Mouse (Mus musculus): Measurements from ENCODE around the gene Esx1. TPM values are rescaled to one million over a fixed set of nuclear protein-coding genes. Genes with fewer than 3 reads are reported as not detected.

The Esx1 gene
- not detected for polyA plus RNA-seq (2012; fragmentation: generic; extraction: Trizol)

- H3ac ChIP-seq (ENCODE audit: control insufficient read depth, insufficient read length): no peak within 1 kb of the TSS
- no peaks in the 10 kb centered on the region for H3K36me3 ChIP-seq (ENCODE audit: control insufficient read depth, insufficient read depth)
- no peaks in the 10 kb centered on the region for H3K79me2 ChIP-seq (ENCODE audit: control insufficient read depth, insufficient read depth)
- TF ChIP-seq USF1 (IDR thresholded peaks at IDR 0.05; ENCODE audit: low read depth): no peak
- TF ChIP-seq MYOD1 (IDR thresholded peaks at IDR 0.05; ENCODE audit: control insufficient read depth in 1 of 3, insufficient read length in 2 of 3, low read depth in 2 of 3): no peak
- TF ChIP-seq E2F4 (IDR thresholded peaks at IDR 0.05; ENCODE audit: insufficient read depth): no peak
- TF ChIP-seq TCF12 (IDR thresholded peaks at IDR 0.05; ENCODE audit: insufficient read depth, poor library complexity, severe bottlenecking): no peak
- TF ChIP-seq POLR2AphosphoS2 (IDR thresholded peaks at IDR 0.05; ENCODE audit: insufficient read length, low read depth): no peak
- no peak for TF ChIP-seq MAX (IDR thresholded peaks at IDR 0.05; ENCODE audit: low read depth)
- no peak for TF ChIP-seq REST (IDR thresholded peaks at IDR 0.05; ENCODE audit: insufficient read depth, insufficient read length)
- no peak for TF ChIP-seq POLR2A (IDR thresholded peaks at IDR 0.05; ENCODE audit: insufficient read length, low read depth)
- TF ChIP-seq MYOG (IDR thresholded peaks at IDR 0.05; ENCODE audit: control insufficient read depth in 1 of 3, insufficient read depth in 1 of 3, insufficient read length in 2 of 3, low read depth in 2 of 3): no peak
- no peak for TF ChIP-seq TCF3 (IDR thresholded peaks at IDR 0.05; ENCODE audit: insufficient read length, low read depth)
- H3K27me3 ChIP-seq (ENCODE audit: control insufficient read depth, insufficient read depth, insufficient read length): peaks cover 17% of the 10 kb centered on the region
- H3K4me3 ChIP-seq: no peak within 1 kb of the TSS
- H3K4me2 ChIP-seq (ENCODE audit: low read depth): no peak within 1 kb of the TSS
Measured at GRCm38 (mm10) chrX:137121718-137122117, at the start of gene Esx1. Gene Esx1, minus strand, starts transcription at chrX:137122083.

DNA sequence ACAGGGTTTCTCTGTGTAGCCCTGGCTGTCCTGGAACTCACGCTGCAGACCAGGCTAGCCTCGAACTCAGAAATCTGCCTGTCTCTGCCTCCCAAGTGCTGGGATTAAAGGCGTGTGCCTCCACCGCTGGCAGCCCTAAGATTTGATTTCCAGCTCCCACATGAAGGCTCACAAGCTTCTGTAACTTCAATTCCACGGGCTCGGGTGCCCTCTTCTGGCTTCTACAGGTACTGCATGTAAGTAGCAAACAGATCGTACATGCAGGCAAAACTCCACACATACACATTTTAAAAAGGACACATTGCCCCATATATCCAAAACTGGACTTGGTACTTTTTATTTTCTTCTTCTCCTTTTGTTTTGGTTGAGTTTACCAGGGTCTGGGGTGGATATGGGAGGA is 48.1 kb upstream of the Esx1 start:
- TF ChIP-seq CEBPB (IDR thresholded peaks at IDR 0.05; ENCODE audit: insufficient read depth, poor library complexity, severe bottlenecking): no peak
- no peak for TF ChIP-seq MAX (IDR thresholded peaks at IDR 0.05; ENCODE audit: low read depth)
- no peak for TF ChIP-seq SRF (IDR thresholded peaks at IDR 0.05; ENCODE audit: control insufficient read depth, insufficient read length, low read depth)
- TF ChIP-seq E2F4 (IDR thresholded peaks at IDR 0.05; ENCODE audit: insufficient read depth): no peak
- TF ChIP-seq MYOG (IDR thresholded peaks at IDR 0.05; ENCODE audit: control insufficient read depth in 1 of 3, insufficient read depth in 1 of 3, insufficient read length in 2 of 3, low read depth in 2 of 3): no peak
- TF ChIP-seq TCF3 (IDR thresholded peaks at IDR 0.05; ENCODE audit: insufficient read length, low read depth): no peak
- no peak for TF ChIP-seq TCF12 (IDR thresholded peaks at IDR 0.05; ENCODE audit: insufficient read depth, poor library complexity, severe bottlenecking)
- TF ChIP-seq REST (IDR thresholded peaks at IDR 0.05; ENCODE audit: insufficient read depth, insufficient read length): no peak
- no peak for TF ChIP-seq POLR2AphosphoS2 (IDR thresholded peaks at IDR 0.05; ENCODE audit: insufficient read length, low read depth)
- no peak for TF ChIP-seq MYOD1 (IDR thresholded peaks at IDR 0.05; ENCODE audit: control insufficient read depth in 1 of 3, insufficient read length in 2 of 3, low read depth in 2 of 3)
- no peak for TF ChIP-seq POLR2A (IDR thresholded peaks at IDR 0.05; ENCODE audit: insufficient read length, low read depth)
- no peaks in the 10 kb centered on the region for H3K36me3 ChIP-seq (ENCODE audit: control insufficient read depth, insufficient read depth)
- H3K79me2 ChIP-seq (ENCODE audit: control insufficient read depth, insufficient read depth): no peaks in the 10 kb centered on the region
- no peaks in the 10 kb centered on the region for H3K27me3 ChIP-seq (ENCODE audit: control insufficient read depth, insufficient read depth, insufficient read length)
- H3ac ChIP-seq (ENCODE audit: control insufficient read depth, insufficient read length): no peak overlapping the region
- H3K4me3 ChIP-seq: no peak overlapping the region
- no peak overlapping the region for H3K4me2 ChIP-seq (ENCODE audit: low read depth)

GRCm38 (mm10) chrX:137167658-137168057 is 45.8 kb upstream of the Esx1 start:
- H3K79me2 ChIP-seq (ENCODE audit: control insufficient read depth, insufficient read depth): no peaks in the 10 kb centered on the region
- peak overlapping the region; percentile 41 for H3K4me2 ChIP-seq (ENCODE audit: low read depth)
- TF ChIP-seq USF1 (IDR thresholded peaks at IDR 0.05; ENCODE audit: low read depth) (peak; percentile 93), POLR2A (IDR thresholded peaks at IDR 0.05; ENCODE audit: insufficient read length, low read depth) (no peak), TCF12 (IDR thresholded peaks at IDR 0.05; ENCODE audit: insufficient read depth, poor library complexity, severe bottlenecking) (no peak), CEBPB (IDR thresholded peaks at IDR 0.05; ENCODE audit: insufficient read depth, poor library complexity, severe bottlenecking) (no peak), MAX (IDR thresholded peaks at IDR 0.05; ENCODE audit: low read depth) (peak; percentile 56), POLR2AphosphoS2 (IDR thresholded peaks at IDR 0.05; ENCODE audit: insufficient read length, low read depth) (no peak)
- H3K4me3 ChIP-seq: no peak overlapping the region
- H3ac ChIP-seq (ENCODE audit: control insufficient read depth, insufficient read length): no peak overlapping the region
- H3K36me3 ChIP-seq (ENCODE audit: control insufficient read depth, insufficient read depth): no peaks in the 10 kb centered on the region
- no peaks in the 10 kb centered on the region for H3K27me3 ChIP-seq (ENCODE audit: control insufficient read depth, insufficient read depth, insufficient read length)

DNA sequence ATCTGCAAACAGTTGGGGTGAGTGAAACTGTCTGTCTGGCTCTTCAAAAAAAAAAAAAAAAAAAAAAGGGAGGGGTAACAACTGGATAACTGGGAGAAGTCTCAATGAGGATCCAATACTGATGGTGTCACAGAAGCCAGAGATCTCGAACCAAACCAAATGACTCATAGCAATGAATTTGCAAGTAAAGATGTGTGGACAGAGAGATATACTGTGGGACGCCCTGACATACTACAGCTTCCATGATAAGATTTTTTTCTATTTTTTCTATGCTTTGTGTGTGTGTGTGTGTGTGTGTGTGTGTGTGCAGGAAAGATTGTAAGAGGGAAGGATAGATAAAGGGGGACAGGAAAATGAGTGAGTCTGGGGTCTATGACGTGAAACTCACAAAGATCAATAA is 43.7 kb upstream of the Esx1 start:
- H3ac ChIP-seq (ENCODE audit: control insufficient read depth, insufficient read length): no peak overlapping the region
- no peak overlapping the region for H3K4me3 ChIP-seq
- H3K36me3 ChIP-seq (ENCODE audit: control insufficient read depth, insufficient read depth): no peaks in the 10 kb centered on the region
- no peaks in the 10 kb centered on the region for H3K79me2 ChIP-seq (ENCODE audit: control insufficient read depth, insufficient read depth)
- TF ChIP-seq E2F4 (IDR thresholded peaks at IDR 0.05; ENCODE audit: insufficient read depth) (no peak), SRF (IDR thresholded peaks at IDR 0.05; ENCODE audit: control insufficient read depth, insufficient read length, low read depth) (no peak), POLR2AphosphoS2 (IDR thresholded peaks at IDR 0.05; ENCODE audit: insufficient read length, low read depth) (no peak), TCF3 (IDR thresholded peaks at IDR 0.05; ENCODE audit: insufficient read length, low read depth) (no peak), POLR2A (IDR thresholded peaks at IDR 0.05; ENCODE audit: insufficient read length, low read depth) (no peak), MYOG (IDR thresholded peaks at IDR 0.05; ENCODE audit: control insufficient read depth in 1 of 3, insufficient read depth in 1 of 3, insufficient read length in 2 of 3, low read depth in 2 of 3) (no peak), MYOD1 (IDR thresholded peaks at IDR 0.05; ENCODE audit: control insufficient read depth in 1 of 3, insufficient read length in 2 of 3, low read depth in 2 of 3) (no peak), CEBPB (IDR thresholded peaks at IDR 0.05; ENCODE audit: insufficient read depth, poor library complexity, severe bottlenecking) (no peak), MAX (IDR thresholded peaks at IDR 0.05; ENCODE audit: low read depth) (no peak), USF1 (IDR thresholded peaks at IDR 0.05; ENCODE audit: low read depth) (no peak), TCF12 (IDR thresholded peaks at IDR 0.05; ENCODE audit: insufficient read depth, poor library complexity, severe bottlenecking) (no peak), REST (IDR thresholded peaks at IDR 0.05; ENCODE audit: insufficient read depth, insufficient read length) (no peak)
- no peak overlapping the region for H3K4me2 ChIP-seq (ENCODE audit: low read depth)
- no peaks in the 10 kb centered on the region for H3K27me3 ChIP-seq (ENCODE audit: control insufficient read depth, insufficient read depth, insufficient read length)

DNA sequence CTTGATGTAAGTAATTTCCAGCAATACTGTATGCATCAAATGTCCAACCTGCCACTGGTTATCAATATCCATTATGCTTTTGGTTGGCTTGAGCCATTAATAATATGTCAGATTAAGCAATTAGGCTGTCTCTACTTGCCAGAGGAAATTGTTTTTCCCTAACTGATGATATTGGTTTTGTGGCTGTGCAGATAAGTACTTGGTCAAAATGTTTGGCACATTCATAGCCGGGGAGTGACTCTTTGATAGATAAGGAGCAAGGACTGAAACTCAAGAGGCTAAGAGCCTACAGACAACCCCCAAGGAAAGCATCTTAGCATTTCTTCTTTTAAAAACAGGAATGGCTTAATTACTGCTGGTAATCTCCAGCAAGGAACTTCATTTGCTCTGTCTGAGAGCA is 40.8 kb upstream of the Esx1 start:
- TF ChIP-seq USF1 (IDR thresholded peaks at IDR 0.05; ENCODE audit: low read depth) (no peak), MAX (IDR thresholded peaks at IDR 0.05; ENCODE audit: low read depth) (no peak), TCF3 (IDR thresholded peaks at IDR 0.05; ENCODE audit: insufficient read length, low read depth) (no peak), POLR2AphosphoS2 (IDR thresholded peaks at IDR 0.05; ENCODE audit: insufficient read length, low read depth) (no peak), MYOD1 (IDR thresholded peaks at IDR 0.05; ENCODE audit: control insufficient read depth in 1 of 3, insufficient read length in 2 of 3, low read depth in 2 of 3) (no peak)
- Histone ChIP-seq H3K79me2 (ENCODE audit: control insufficient read depth, insufficient read depth) (no peaks in the 10 kb centered on the region), H3K4me2 (ENCODE audit: low read depth) (no peak overlapping the region), H3ac (ENCODE audit: control insufficient read depth, insufficient read length) (no peak overlapping the region), H3K36me3 (ENCODE audit: control insufficient read depth, insufficient read depth) (no peaks in the 10 kb centered on the region), H3K4me3 (no peak overlapping the region), H3K27me3 (ENCODE audit: control insufficient read depth, insufficient read depth, insufficient read length) (no peaks in the 10 kb centered on the region)
